Mouse (Mus musculus): ENCODE data around the gene D230025D16Rik.
"Not testable (repeated sequence)": the region's sequence is repeated elsewhere in the genome, so short reads cannot be mapped to it uniquely, and the experiment has no call there.

Gene D230025D16Rik

GRCm38 (mm10) chr8:105224413-105225271, at the start of gene D230025D16Rik:
D230025D16Rik (plus strand) TSS chr8:105225145.
- DNase-seq, result peak; percentile 95

DNA sequence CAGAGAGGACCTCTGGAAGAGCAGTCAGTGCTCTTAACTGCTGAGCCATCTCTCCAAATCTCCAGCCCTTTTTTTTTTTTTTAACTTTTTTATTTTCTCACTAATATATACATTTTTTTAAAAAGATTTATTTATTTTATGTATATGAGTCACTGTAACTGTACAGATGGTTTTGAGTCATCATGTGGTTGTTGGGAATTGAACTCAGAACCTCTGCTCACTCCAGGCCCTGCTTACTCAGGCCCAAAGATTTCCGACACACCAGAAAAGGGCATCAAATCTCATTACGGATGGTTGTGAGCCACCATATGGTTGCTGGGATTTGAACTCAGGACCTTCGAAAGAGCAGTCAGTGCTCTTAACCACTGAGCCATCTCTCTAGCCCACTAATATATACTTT, 49.7 kb upstream of the D230025D16Rik start:
- not testable (repeated sequence) for DNase-seq

DNA sequence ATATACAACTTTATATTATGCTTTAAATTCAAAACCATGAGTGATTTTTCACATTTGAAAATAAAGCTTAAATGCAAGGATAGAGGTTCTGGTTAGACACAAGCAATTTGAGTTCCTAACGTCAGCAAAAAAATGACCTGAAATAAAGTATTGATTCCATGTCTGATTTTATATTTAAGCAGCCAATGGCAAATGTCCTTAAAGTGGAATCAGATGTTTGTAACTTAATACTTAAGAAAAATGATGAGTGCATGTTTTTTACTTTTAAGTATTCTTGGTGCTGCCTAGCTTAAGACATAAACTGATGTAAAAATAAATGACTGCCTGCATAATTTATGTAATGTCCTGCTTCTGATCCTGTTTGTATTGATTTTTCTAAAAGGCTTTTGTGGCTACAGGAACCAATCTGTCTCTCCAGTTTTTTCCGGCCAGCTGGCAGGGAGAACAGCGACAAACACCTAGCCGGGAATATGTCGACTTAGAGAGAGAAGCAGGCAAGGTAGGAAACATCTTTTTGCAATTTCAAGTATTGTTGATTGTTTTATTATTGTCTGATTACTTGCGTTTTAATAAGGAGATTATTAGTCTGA, 46.6 kb upstream of the D230025D16Rik start:
- DNase-seq, result no peak

DNA sequence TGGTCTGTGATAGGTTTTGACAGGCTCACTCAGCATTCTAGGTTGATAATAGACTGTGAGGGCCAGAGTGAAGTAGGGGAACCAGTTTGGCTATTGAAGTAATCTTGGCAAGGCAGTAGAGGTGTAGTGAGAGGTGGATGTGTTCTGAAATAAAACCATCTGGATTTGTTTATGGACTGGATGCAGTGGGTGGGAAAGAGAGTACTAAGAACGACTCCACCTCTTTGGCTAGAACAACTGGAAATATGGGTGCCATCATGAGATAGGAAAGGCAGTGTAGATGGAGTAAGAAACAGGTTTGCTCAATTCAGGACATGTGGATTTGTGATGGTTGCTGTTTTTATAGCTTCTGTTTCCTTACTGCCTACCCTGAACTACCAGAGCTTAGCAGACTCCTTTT, 42.7 kb upstream of the D230025D16Rik start:
- DNase-seq, result no peak

GRCm38 (mm10) chr8:105186467-105187005, 38.4 kb upstream of the D230025D16Rik start:
- DNase-seq, result no peak

GRCm38 (mm10) chr8:105192182-105192581, 32.8 kb upstream of the D230025D16Rik start:
- no peak for DNase-seq

DNA sequence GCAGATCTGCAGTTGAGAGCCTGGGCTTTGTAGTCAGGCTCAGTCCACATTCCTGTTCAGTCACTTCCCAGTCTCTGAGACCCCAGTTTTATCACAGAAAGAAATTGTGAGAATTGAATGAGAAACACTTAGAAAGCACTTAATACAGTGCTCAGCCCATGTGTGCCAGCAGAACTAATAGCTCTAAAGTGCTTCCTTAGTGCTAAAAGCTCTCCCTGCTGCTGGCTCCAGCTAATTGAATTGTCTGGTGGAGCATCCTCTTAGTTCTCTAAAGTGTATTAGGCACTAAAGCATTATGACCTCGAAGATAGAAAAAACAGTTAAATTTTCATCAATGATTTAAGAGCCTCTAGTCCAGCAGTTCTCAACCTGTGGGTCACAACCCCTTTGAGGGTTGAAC, 19.2 kb upstream of the D230025D16Rik start:
- DNase-seq, result no peak

DNA sequence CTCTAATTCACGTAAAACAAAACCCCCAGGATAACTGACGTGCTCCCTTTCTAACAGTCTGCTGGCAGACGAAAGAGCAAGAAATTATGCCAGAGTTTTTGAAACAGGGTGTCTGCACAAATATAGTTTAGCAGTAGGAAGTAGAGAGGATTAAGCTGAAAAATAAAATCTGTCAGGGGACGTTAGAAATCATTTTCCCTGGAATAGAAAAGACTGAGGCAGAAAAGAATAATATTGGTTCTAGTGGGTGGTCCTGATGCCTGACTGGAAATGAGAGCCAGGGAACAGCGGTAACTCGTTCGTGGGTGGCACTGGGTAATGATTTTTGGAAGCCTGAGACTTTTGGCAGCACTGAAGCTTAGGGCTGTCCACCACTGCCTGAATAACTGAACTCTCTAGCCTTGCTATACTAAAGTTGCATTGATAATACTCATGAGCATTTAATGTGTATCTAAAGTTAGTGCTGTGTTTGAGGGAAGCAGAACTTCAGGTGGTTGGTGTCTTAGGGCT, 18.1 kb upstream of the D230025D16Rik start:
- DNase-seq, result no peak

- no peak for DNase-seq
These were observed 17.2 kb upstream of the D230025D16Rik start for GRCm38 (mm10) chr8:105207675-105208273.

DNA sequence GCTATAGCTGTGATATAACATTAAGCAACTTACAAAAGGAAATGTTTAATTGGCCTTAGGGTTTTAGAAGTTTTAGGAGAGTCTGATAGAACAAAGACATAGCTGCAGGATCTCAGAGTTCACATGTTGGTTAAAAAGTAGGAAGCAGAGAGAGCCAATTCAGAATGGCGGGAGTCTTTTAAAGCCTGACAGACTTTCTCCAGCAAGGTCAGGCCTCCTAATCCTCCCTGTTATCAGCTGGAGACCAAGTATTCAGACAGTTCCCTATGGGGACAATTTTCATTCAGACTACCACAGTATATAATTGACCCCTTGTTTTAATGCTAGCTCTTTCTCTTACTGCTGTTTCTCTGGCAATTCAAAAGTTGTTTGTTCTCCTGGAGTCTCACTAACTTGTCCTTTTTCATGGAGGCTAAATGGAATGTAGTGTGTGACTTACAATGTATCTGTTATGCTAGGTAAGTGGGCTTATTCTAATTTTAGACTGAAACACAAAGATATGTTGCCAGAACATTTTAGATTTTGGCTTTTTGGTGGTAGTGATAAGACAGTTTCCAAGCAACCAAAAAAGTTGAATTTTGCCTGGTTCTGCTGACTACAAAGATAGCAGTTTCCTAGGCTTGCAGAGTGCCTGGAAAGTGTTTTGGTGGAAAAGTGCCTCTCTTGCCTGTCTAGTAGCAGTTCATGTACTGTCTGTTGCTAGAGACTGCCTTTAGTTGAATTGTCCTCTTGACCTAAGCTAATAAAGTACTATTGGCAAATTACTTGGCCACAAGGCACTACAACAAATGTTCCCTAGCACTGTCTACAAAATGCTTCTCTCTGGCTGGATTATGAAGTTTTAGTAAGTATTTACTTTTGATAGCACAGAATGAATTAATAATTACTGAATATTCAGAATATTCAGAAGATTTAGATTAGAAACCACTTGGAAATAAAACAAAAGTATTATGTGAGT, 15.5 kb upstream of the D230025D16Rik start:
- DNase-seq, result no peak

DNA sequence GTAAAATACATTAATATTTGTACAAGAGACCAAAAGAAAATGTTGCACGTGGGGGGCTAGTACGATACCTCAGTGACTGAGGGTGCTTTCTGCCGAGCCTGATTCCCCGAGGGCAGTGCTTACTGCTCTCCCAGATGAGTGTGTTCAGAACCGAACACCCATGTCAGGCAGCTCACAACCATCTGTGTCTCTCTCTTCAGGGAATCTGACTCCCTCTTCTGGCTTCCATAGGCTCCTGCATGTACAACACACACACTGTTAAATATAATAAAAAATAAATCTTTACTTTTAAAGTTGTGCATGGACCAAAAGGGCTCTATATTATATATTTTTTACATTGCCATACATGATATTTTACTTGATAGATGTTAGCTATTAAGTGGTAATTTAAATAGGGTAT, 10.8 kb upstream of the D230025D16Rik start:
- no peak for DNase-seq

DNA sequence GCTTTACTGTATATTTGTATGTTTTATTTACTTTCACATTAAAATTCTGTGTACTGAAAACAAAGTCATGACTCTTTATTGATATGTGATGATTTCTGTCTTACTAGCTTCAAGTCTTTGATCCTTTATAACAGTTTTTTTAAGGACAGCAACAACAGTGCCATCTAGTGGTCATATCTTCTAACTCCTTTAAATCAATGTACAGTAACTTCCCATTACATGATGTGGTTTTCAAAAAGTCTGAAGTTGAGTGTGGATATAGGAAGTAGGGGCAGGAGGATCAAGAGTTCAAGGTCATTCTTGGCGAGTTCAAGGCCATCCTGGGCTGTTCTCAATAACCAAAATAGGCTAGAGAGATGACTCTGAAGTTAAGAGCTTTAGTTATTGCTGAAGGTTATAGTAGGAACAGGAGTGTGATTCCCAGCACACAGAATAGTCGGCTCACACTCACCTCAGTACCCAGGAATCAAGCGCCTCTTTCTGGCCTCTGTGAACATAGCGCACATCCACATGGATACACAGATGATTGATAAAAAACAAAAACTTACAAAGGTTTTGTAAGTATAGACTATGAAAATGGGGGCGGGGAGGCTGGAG, 6.9 kb upstream of the D230025D16Rik start:
- DNase-seq, result no peak

GRCm38 (mm10) chr8:105223850-105224249, 1.1 kb upstream of the D230025D16Rik start:
- DNase-seq, result no peak

- no peak for DNase-seq
These were observed 288 bp downstream of the D230025D16Rik start for GRCm38 (mm10) chr8:105225272-105225593.

GRCm38 (mm10) chr8:105225917-105226316, 972 bp downstream of the D230025D16Rik start:
- DNase-seq, result no peak

- no peak for DNase-seq
These were observed 6.8 kb downstream of the D230025D16Rik start for GRCm38 (mm10) chr8:105231503-105232320.

DNA sequence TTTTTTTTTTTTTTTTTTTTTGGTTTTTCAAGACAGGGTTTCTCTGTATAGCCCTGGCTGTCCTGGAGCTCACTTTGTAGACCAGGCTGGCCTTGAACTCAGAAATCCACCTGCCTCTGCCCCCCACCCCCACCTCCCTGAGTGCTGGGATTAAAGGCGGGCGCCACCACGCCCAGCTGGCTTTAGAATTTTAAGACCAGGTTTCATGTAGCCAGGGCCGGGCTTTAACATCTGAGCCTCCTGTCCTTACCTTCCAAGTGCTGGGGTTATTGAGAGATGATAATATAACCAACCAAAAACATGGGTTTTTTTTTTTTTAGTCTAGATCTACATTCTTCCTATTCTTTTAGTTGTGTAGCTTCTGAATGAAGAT, 7.4 kb downstream of the D230025D16Rik start:
- DNase-seq, result not testable (repeated sequence)

DNA sequence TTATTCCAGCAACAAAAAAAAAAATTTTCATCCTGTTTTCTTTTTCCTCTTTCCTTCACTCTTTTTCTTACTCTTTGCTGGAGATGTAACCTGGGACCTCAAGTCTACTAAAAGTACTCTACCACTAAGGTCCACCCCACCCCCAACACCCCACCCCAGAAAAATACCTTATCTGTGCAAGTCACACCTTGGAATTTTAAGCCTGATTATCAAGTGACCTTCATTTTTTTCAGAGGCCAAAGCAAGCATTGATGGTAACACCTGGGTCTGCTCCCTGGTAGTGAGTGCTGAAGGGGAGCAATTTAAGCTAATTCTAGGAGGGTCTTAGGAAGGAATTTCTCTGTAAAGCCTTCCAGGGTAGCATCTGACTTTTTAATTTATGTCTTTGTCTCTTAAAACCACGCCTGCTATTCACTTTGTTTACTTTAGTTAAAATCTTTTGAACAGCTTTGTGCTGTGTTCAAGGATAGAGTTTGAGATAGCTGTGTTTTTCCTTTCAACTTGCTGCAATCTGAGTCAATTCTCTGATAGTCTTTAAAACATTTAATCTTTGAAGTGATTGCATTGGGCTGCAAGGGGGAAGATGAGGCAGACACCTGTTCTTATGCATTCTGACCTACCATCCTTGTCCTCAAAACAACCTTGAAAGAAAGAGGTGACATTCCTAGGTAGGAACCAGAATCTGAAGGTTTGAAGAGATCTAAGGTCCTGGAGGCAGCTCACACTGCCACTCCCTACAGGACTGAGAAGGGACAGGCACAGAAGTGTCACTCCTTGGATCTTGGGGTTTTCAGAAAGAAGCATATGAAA, 8.4 kb downstream of the D230025D16Rik start:
- DNase-seq, result no peak

GRCm38 (mm10) chr8:105235206-105235605, 10.3 kb downstream of the D230025D16Rik start:
- no peak for DNase-seq

GRCm38 (mm10) chr8:105237442-105238142, 12.6 kb downstream of the D230025D16Rik start:
- DNase-seq, result no peak

Data from cerebellum, adult 8-10 months (tissue).